Mouse (Mus musculus) stomach, embryonic 15.5 days (tissue): Measurements from ENCODE around the gene Bbs9. TPM values are rescaled to one million over a fixed set of nuclear protein-coding genes. Genes with fewer than 3 reads are reported as not detected.

Source experiments
- ATAC-seq: fragments of 200-750 bp; cut with Nextera tagmentation; 2 replicates; pipeline ENCODE4 v1.8.0; 2017; ENCODE audit warnings: low read depth, moderate number of reproducible peaks, moderate TSS enrichment; ENCODE audit not compliant: insufficient read depth, low FRiP score
- H3K27ac ChIP-seq: fragments of 300-500 bp; sonication (generic); 2 replicates; pipeline ENCODE4 v1.5.1; 2015; ENCODE audit warnings: mild to moderate bottlenecking, inconsistent platforms
- H3K27me3 ChIP-seq: fragments of 300-500 bp; sonication (generic); replicated peaks from 2 replicates; pipeline ENCODE4 v1.6.1; 2015; ENCODE audit warnings: inconsistent platforms
- H3K36me3 ChIP-seq: fragments of 300-500 bp; sonication (generic); 2 replicates; pipeline ENCODE4 v1.6.1; 2015; ENCODE audit warnings: inconsistent platforms
- H3K4me1 ChIP-seq: fragments of 300-500 bp; sonication (generic); 2 replicates; pipeline ENCODE4 v1.6.1; 2015; ENCODE audit warnings: inconsistent platforms
- H3K4me2 ChIP-seq: fragments of 300-500 bp; sonication (generic); 2 replicates; pipeline ENCODE4 v1.6.1; 2015; ENCODE audit warnings: mild to moderate bottlenecking, inconsistent platforms
- H3K4me3 ChIP-seq: fragments of 300-500 bp; sonication (generic); replicated peaks from 2 replicates; pipeline ENCODE4 v1.5.1; 2015; ENCODE audit warnings: inconsistent platforms
- H3K9ac ChIP-seq: fragments of 300-500 bp; sonication (generic); 2 replicates; pipeline ENCODE4 v1.6.1; 2015; ENCODE audit warnings: inconsistent platforms
- H3K9me3 ChIP-seq: fragments of 300-500 bp; sonication (generic); 2 replicates; pipeline ENCODE4 v1.6.1; 2016; ENCODE audit warnings: inconsistent platforms
- WGBS: fragments of 180-500 bp; shearing (Covaris S2); methylation state at CpG from one replicate; pipeline ENCODE4 v1.1.7; 2015; 5-methylcytosine and 5-hydroxymethylcytosine counted together
- polyA plus RNA-seq: library from polyadenylated mRNA; unstranded; fragments of >200 nt; fragmentation: Nextera tagmentation; extraction: Ambion mirVana; gene quantifications from 2 replicates; pipeline ENCODE4 v1.2.1, GENCODE M21; 2015

The Bbs9 gene
- polyA plus RNA-seq, 1 experiment from 2014 or later, result 9.9 TPM

DNA sequence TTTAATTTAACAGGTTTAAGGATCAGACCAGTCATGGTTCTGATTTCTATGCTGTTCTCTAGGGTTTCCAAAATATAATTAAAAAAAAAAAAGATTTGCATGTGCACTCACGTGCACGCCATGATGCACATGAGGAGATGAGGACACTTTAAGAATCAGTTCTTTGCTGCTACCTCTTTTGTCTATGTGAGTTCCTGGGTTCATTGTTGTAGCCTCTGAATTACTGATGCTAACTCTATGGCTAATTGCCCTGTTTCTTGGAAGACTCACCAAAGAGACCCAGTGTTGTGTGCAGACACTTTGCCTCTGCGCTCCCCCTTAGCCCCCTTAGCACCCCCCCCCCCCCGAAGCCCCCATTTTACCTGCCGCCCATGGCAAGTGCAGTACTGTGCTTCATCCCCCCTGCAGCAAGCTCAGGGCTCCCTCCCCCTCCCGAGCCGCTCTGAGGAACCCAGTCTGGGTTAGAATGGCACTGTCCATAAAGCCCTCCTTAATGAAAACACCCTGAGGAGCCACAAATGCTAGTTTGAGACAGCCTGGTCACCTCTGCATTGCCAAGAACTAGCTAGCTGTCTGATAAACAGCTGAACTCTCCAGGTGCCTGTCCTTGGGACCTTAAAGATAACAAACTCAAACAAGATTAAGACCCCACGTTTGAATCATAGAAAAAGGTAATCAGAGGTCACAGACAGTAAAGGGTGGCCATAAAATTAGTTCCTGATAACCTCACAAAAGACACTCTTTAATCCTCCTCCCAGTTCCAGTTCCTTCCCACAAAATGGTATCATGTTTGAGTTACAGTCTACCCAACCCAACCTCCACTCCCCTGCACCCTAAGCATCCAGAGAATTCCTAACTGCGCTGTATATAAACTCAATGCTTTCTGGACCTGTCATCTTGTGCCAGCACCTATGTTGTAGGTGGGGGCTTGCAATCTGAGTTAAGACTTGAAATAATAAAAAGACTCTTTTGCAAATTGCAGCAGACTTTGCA is 69.1 kb downstream of the Bbs9 start:
- Histone ChIP-seq H3K27ac (no peak overlapping the region), H3K9ac (no peak overlapping the region), H3K27me3 (no peaks in the 10 kb centered on the region), H3K4me1 (no peaks in the 10 kb centered on the region), H3K4me3 (no peak overlapping the region), H3K9me3 (no peaks in the 10 kb centered on the region), H3K36me3 (no peaks in the 10 kb centered on the region), H3K4me2 (no peak overlapping the region)
- no peak for ATAC-seq
- 59% methylated on average over 9 of the region's 9 CpGs for WGBS

DNA sequence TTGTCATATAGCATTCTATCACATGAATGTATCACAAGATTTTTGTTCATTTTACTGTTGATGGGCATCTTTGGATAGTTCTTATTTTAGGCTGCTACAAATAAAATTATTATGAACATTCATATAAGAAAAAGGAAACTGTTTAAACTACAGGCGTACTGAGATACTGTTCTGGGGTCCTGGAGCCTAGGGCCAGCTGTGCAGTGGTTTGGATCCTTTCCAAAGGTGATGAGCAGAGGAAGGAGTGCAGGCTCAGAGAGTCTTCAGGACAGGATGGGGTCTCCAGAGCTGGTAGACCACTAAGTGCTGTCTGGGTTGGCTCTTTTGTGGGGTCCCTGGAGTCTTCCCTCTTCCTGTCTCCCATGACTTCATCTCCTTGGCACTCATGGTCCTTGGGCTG is 75.8 kb downstream of the Bbs9 start:
- H3K9me3 ChIP-seq, result no peaks in the 10 kb centered on the region
- H3K27ac ChIP-seq, result no peak overlapping the region
- no peaks in the 10 kb centered on the region for H3K36me3 ChIP-seq
- H3K27me3 ChIP-seq, result no peaks in the 10 kb centered on the region
- H3K4me2 ChIP-seq, result no peak overlapping the region
- no peak for ATAC-seq
- H3K9ac ChIP-seq, result no peak overlapping the region
- H3K4me3 ChIP-seq, result no peak overlapping the region
- whole genome bisulfite sequencing, result 56% methylated on average over 1 of the region's 1 CpGs
- H3K4me1 ChIP-seq, result no peaks in the 10 kb centered on the region

DNA sequence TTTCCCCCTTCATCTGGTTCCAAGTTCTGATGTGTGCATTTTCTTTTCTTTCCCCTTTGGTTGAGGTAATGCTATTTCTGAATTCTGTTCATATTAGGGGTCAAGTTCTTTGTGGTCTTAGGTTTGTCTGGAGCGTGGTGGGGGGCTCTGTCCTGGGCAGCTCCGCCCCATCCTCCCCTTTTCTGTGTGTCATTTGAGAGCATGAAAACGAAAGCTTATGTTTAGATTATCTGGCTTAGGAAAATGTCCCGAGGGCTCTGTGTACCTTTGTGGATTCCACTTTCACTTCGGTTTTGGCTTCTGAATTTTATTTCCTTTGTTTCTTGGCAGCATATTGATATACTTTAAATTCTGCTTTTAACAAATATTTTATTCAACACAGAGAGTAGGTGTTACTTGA is 80.6 kb downstream of the Bbs9 start:
- Histone ChIP-seq H3K4me2 (no peak overlapping the region), H3K36me3 (no peaks in the 10 kb centered on the region), H3K4me1 (no peaks in the 10 kb centered on the region), H3K27me3 (no peaks in the 10 kb centered on the region), H3K9ac (no peak overlapping the region), H3K9me3 (no peaks in the 10 kb centered on the region), H3K4me3 (no peak overlapping the region), H3K27ac (no peak overlapping the region)
- WGBS, result 33% methylated on average over 5 of the region's 5 CpGs
- ATAC-seq, result no peak

DNA sequence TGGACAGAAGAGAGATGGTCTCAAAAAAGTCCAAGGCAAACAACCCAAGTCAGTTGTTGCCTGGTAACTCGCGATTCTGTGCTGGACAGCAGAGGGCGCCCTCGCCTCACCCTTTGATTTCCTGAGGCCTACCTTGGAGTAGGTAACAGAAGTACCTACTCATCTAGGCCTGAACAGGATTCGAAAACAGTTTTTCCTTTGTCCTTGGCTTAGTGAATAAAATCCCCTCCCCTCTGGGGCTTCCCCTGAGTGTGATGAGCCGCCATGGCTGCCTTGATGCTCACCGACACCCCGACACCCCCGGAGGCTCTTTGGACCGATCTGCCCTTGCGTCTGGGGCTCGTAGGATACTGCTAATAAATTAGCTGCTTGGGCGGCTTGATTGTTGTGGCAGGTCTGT is 82.0 kb downstream of the Bbs9 start:
- H3K9ac ChIP-seq, result no peak overlapping the region
- 57% methylated on average over 13 of the region's 13 CpGs for WGBS
- H3K4me3 ChIP-seq, result no peak overlapping the region
- H3K4me2 ChIP-seq, result no peak overlapping the region
- no peak for ATAC-seq
- H3K36me3 ChIP-seq, result no peaks in the 10 kb centered on the region
- no peaks in the 10 kb centered on the region for H3K9me3 ChIP-seq
- no peaks in the 10 kb centered on the region for H3K27me3 ChIP-seq
- no peaks in the 10 kb centered on the region for H3K4me1 ChIP-seq
- H3K27ac ChIP-seq, result no peak overlapping the region

DNA sequence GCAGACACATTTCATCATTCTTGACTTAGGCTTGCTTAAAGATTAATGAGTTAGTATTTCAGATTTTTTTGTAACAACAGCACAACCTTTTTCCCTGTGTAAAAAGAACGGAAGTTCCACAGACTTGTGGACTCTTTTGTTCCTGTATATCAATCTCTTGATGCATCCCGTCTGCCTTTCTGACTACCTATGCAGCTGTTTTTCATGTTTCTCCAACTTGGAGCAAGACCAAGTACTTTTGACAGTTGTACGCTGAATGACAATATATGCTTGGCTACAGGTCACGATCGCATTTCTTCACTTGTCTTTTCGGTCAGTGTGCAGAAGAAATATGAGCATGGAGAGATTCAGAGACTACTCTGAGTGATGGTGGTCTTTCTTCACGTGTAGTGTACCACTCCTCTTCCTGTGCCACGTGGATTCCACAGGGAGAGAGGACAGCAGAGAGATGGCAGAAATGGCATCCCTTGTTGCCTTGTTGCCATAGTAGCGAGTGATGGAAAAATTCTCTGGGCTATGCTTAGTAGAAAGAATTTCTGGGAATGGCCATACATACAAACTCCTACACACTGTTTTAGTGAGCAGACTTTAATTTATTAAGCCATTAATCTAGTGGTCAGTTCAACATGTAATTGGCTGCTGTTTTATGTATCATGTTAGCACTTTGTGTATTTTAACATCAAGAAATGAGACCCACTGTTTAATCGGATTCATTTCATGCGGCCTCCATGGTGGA is 88.3 kb downstream of the Bbs9 start:
- H3K9me3 ChIP-seq, result no peaks in the 10 kb centered on the region
- peak overlapping the region; percentile 26; the same call in 1 of the 2 replicates for H3K27ac ChIP-seq
- peak; percentile 43; the same call in 1 of the 2 replicates for ATAC-seq
- H3K4me2 ChIP-seq, result no peak overlapping the region
- H3K9ac ChIP-seq, result no peak overlapping the region
- H3K36me3 ChIP-seq, result no peaks in the 10 kb centered on the region
- H3K4me1 ChIP-seq, result no peaks in the 10 kb centered on the region
- WGBS, result 61% methylated on average over 11 of the region's 11 CpGs
- no peaks in the 10 kb centered on the region for H3K27me3 ChIP-seq
- H3K4me3 ChIP-seq, result no peak overlapping the region

DNA sequence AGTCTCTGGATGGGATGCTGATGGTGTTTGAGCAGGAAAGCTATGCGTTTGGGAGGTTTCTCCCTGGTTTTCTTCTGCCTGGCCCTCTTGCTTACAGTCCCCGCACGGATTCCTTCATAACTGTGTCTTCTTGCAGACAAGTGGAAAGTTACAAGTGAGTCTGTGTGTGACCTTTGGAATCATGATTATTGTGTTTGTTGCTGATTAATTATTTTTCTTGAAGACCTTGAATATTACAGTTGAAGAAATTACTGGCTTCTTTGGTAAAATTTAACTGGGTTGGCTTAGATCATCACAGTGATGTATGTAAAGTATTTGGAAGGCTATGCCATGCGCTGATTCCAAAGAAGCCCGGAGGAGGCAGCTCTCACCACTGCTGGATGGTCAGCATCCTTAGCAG is 92.2 kb downstream of the Bbs9 start:
- 89% methylated on average over 5 of the region's 5 CpGs for WGBS
- no peak for ATAC-seq
- Histone ChIP-seq H3K4me3 (no peak overlapping the region), H3K36me3 (no peaks in the 10 kb centered on the region), H3K9me3 (no peaks in the 10 kb centered on the region), H3K27ac (no peak overlapping the region), H3K9ac (no peak overlapping the region), H3K4me1 (no peaks in the 10 kb centered on the region), H3K27me3 (no peaks in the 10 kb centered on the region), H3K4me2 (no peak overlapping the region)

DNA sequence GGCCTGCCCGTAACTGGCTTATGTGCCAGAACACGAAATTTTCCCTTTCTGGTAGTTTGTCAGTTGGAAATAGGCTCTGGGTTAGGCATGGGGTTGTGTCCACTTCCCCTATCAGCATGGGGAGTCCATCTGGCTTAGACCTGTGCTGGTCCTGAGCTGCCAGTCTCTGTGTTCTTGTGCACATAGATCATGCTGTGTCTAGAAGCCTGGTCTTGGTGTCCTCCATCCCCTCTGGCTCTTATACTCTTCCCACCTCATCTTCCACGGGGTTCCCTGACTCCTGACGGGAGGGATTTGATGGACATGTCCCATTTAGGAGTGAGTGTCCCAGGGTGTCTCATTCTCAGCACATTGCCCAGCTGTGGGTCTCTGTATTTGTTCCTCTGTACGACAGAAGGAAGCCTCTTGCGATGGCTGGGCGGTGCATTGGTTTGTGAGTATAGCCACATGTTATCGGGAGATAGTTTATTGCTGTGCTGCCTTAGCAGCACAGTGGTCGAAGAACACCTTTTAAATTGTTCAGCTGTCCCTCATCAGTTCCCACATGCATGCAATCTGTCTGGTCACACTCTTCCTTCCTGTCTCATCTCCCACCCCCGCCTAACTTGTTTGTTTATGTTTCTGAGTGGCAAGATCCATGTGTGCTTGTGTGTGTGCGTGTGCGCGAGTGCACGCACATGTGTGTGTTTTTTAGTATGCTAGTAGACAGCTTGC is 101.1 kb downstream of the Bbs9 start:
- Histone ChIP-seq H3K4me3 (no peak overlapping the region), H3K36me3 (no peaks in the 10 kb centered on the region), H3K27me3 (no peaks in the 10 kb centered on the region), H3K9me3 (no peaks in the 10 kb centered on the region), H3K4me2 (no peak overlapping the region), H3K4me1 (no peaks in the 10 kb centered on the region), H3K9ac (no peak overlapping the region), H3K27ac (no peak overlapping the region)
- ATAC-seq, result no peak
- WGBS, result 76% methylated on average over 14 of the region's 14 CpGs

DNA sequence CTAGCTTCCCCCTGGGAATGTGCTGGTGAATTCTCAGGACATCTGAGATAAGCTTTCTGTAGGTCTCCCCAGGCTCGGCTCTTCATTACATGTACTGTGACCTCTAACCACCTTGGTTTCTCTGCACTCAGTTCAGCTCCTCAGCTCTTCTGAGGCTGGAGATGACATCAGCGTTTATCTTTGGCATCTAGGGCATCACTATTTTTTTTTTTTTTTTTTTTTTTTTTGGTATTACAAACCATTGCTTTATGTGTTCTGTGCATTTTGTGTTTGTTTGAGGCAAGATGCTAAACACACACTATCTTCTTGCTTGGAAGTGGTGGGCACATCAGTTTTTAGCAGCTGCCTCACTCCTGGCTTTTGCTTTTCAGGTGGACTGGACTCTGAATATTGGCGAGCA is 102.8 kb downstream of the Bbs9 start:
- ATAC-seq, result no peak
- Histone ChIP-seq H3K9ac (no peak overlapping the region), H3K27ac (no peak overlapping the region), H3K36me3 (no peaks in the 10 kb centered on the region), H3K4me2 (no peak overlapping the region), H3K27me3 (no peaks in the 10 kb centered on the region), H3K4me3 (no peak overlapping the region), H3K9me3 (no peaks in the 10 kb centered on the region), H3K4me1 (no peaks in the 10 kb centered on the region)
- 75% methylated on average over 3 of the region's 3 CpGs for WGBS

DNA sequence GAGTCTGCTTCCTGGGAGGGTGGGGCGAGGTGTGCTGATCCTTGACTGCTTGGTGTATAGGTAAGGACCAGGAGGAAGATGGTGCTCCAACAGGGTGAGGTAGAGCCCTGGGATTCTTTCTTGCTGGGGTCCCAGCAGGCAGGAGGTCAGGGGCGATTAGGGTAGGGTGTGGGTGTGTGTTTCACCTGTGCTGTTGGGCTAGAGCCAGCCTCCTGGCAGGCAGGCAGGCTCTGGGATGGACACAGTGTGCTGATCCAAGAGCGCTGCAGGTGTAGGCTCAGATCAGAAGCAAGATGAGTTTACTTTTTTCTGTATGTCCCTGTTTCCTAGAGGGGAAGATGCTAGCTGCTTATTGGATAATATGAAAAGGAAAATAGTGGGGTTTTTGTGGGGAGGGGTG is 108.7 kb downstream of the Bbs9 start:
- Histone ChIP-seq H3K9ac (no peak overlapping the region), H3K9me3 (no peaks in the 10 kb centered on the region), H3K36me3 (no peaks in the 10 kb centered on the region), H3K27me3 (no peaks in the 10 kb centered on the region), H3K4me1 (no peaks in the 10 kb centered on the region), H3K4me3 (no peak overlapping the region), H3K27ac (no peak overlapping the region), H3K4me2 (no peak overlapping the region)
- ATAC-seq, result no peak
- WGBS, result 80% methylated on average over 3 of the region's 3 CpGs

DNA sequence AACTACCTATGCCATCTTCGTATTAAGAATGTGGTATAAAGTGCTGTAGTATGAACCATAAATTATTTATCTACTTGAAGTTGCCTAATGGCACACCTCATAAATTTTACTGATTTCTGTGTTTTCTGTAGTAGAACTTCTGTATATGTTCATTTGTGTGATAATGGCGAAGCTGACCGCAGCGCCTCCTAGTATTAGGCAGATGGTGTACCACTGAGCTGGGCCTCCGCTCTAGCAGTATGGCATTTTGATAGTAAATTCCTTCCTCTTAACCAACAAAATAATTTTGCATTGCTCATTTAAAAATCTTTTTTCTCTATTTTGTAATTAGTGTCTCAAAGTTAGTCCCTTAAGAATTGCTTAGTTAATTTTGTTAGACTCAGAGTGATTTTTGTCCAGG is 117.5 kb downstream of the Bbs9 start:
- Histone ChIP-seq H3K27ac (no peak overlapping the region), H3K9ac (no peak overlapping the region), H3K36me3 (no peaks in the 10 kb centered on the region), H3K4me3 (no peak overlapping the region), H3K27me3 (no peaks in the 10 kb centered on the region), H3K4me2 (no peak overlapping the region), H3K9me3 (no peaks in the 10 kb centered on the region), H3K4me1 (no peaks in the 10 kb centered on the region)
- 92% methylated on average over 5 of the region's 5 CpGs for WGBS
- ATAC-seq, result no peak

DNA sequence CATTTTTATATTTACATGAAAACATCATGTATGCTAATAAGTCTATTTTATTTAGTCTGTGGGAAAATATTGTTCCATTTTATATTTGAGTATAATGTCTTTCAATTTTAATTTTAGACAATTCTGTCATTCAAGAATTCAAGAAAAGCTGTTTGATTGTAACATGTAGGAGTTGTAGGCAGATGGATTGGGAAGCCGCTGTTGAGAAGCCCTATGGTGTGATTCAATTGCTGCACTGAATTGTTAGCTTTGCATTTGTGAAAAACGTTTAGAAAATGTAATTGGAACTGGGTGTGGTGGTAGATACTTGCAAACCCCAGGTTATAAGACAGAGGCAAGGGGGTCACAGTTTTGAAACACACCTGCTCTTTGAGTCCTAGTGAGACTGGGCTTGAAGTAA is 121.1 kb downstream of the Bbs9 start:
- no peak for ATAC-seq
- no peak overlapping the region for H3K4me3 ChIP-seq
- no peaks in the 10 kb centered on the region for H3K36me3 ChIP-seq
- 50% methylated on average over 2 of the region's 2 CpGs for WGBS
- no peaks in the 10 kb centered on the region for H3K9me3 ChIP-seq
- no peak overlapping the region for H3K9ac ChIP-seq
- H3K27ac ChIP-seq, result no peak overlapping the region
- H3K4me1 ChIP-seq, result no peaks in the 10 kb centered on the region
- no peaks in the 10 kb centered on the region for H3K27me3 ChIP-seq
- H3K4me2 ChIP-seq, result no peak overlapping the region
